In the genomic region with DNA sequence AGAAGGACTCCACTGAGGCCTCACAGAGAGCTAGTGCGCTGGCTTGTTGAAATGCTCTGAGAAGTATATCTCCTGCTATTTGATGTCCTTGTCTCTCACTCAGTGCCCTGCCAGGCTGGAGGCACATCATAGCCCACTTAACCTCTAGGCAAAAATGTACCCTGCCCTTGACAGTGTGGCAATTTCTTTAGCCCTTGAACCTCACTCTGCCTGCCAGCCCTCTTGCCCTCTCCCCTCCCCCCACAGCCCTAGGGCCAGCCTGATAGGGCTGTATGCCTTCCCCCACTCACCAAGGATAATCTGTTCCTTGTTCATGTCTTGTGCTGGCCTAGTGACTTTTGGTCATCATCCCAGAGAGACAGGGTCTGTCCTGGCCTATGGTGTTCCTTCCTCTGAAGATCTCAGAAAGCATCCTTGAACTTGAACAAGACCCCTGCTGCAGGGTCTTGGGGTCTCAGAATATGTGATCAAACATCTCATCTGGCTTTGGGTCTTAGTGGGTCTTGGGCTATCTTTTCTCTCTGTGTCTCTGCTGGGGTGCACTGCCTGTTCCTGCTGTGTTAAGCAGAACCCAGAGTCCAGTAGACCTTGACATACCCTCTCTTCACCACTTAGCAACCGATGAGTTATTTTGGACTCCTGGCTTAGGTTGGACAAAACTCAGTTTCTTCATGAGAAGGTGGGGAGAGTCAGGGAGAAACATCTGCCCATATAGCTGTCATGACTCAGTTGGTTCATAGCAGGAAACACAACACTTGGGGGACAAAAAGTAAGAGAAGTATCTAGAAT, we compare ENCODE assay signal across 8 mouse cellular contexts. TPM values are rescaled to one million over a fixed set of nuclear protein-coding genes. Genes with fewer than 3 reads are reported as not detected.
A peak's percentile ranks its signal among the peaks of the same experiment; 100 is the strongest.
DNase-seq lines count a peak whose midpoint lies in the region; ATAC-seq and TF ChIP-seq lines count a peak whose summit lies in the region.

No protein-coding gene starts in this region.

- H3K9me3 ChIP-seq in forebrain, embryonic 12.5 days = no peaks in the 10 kb centered on the region
- no peaks in the 10 kb centered on the region for H3K9me3 ChIP-seq in neural tube, embryonic 15.5 days (replicated peaks)

- peaks cover 25% of the 10 kb centered on the region; the same call in 1 of the 2 replicates for H3K36me3 ChIP-seq in liver, adult 2 months (ENCODE audit: control insufficient read depth, insufficient read depth, low read length)
- H3K36me3 ChIP-seq in forebrain, embryonic 12.5 days (replicated peaks) = peaks cover 32% of the 10 kb centered on the region
- H3K36me3 ChIP-seq in neural tube, embryonic 15.5 days = peaks cover 32% of the 10 kb centered on the region

- H3K27ac ChIP-seq in liver, adult 2 months (replicated peaks; ENCODE audit: insufficient read depth, low read depth, low read length) = peak overlapping the region; percentile 90
- no peak overlapping the region for H3K27ac ChIP-seq in forebrain, embryonic 12.5 days
- no peak overlapping the region for H3K27ac ChIP-seq in neural tube, embryonic 15.5 days (replicated peaks)

- WGBS in liver, adult 2 months = 19% methylated on average over 2 of the region's 2 CpGs
- 92% methylated on average over 2 of the region's 2 CpGs for WGBS in forebrain, embryonic 12.5 days
- 94% methylated on average over 2 of the region's 2 CpGs for WGBS in neural tube, embryonic 15.5 days

- no peak for TF ChIP-seq CTCF in liver, adult 2 months (IDR thresholded peaks at IDR 0.05; ENCODE audit: low read depth, low read length)

- peak overlapping the region; percentile 77 for H3K9ac ChIP-seq in liver, adult 2 months (ENCODE audit: low read depth, low read length)
- peak overlapping the region; percentile 88 for H3K9ac ChIP-seq in forebrain, embryonic 12.5 days
- peak overlapping the region; percentile 91 for H3K9ac ChIP-seq in neural tube, embryonic 15.5 days (replicated peaks)

- TF ChIP-seq POLR2A in liver, adult 2 months (IDR thresholded peaks at IDR 0.05; ENCODE audit: extremely low read depth, insufficient read depth, low read length) = peak; percentile 30; the same call in 1 of the 2 replicates

- peaks cover 15% of the 10 kb centered on the region; the same call in 1 of the 2 replicates for H3K79me2 ChIP-seq in liver, adult 2 months (ENCODE audit: control insufficient read depth, insufficient read depth, low read length)

- peaks cover 17% of the 10 kb centered on the region for H3K4me1 ChIP-seq in liver, adult 2 months (ENCODE audit: control insufficient read depth, insufficient read depth, low read length)
- H3K4me1 ChIP-seq in forebrain, embryonic 12.5 days = peaks cover 18% of the 10 kb centered on the region
- peaks cover 22% of the 10 kb centered on the region for H3K4me1 ChIP-seq in neural tube, embryonic 15.5 days

- DNase-seq in liver, adult 2 months (ENCODE audit: extremely low read depth, low read depth, low spot score) = peak; percentile 93
- DNase-seq in liver = no peak
- peak; percentile 40 to 78 for DNase-seq in kidney, postnatal 25 days
- no peak for DNase-seq in embryo, embryonic 10.5 days (ENCODE audit: low spot score)
- no peak for DNase-seq in T-cell, adult 2 months (ENCODE audit: low spot score)
- DNase-seq in thymus, postnatal 10 days (ENCODE audit: low spot score in 2 of 2) = no peak

- H3K27me3 ChIP-seq in liver, adult 2 months (ENCODE audit: control insufficient read depth, insufficient read depth, low read length) = no peaks in the 10 kb centered on the region
- H3K27me3 ChIP-seq in forebrain, embryonic 12.5 days = no peaks in the 10 kb centered on the region
- no peaks in the 10 kb centered on the region for H3K27me3 ChIP-seq in neural tube, embryonic 15.5 days (replicated peaks)

- no peak for ATAC-seq in forebrain, embryonic 12.5 days (ENCODE audit: low FRiP score)
- no peak for ATAC-seq in neural tube, embryonic 15.5 days (ENCODE audit: low FRiP score)

- peak overlapping the region; percentile 75 for H3K4me3 ChIP-seq in liver, adult 2 months (ENCODE audit: insufficient read depth, low read depth, low read length)
- peak overlapping the region; percentile 93 for H3K4me3 ChIP-seq in forebrain, embryonic 12.5 days (replicated peaks)
- H3K4me3 ChIP-seq in neural tube, embryonic 15.5 days (replicated peaks) = peak overlapping the region; percentile 94

- H3K4me2 ChIP-seq in forebrain, embryonic 12.5 days = peak overlapping the region; percentile 91
- peak overlapping the region; percentile 91 for H3K4me2 ChIP-seq in neural tube, embryonic 15.5 days

RNA-seq across cellular contexts. Expression of a gene that starts 1.4 kb away (rescaled TPM):
- total RNA-seq in liver, adult 2 months (2014; rRNA removed) = 30.7 and 37.2 TPM in 2 replicates
- 46.5 and 52.2 TPM in 2 replicates for polyA plus RNA-seq in liver, adult 2 months (2012; rRNA removed)
- polyA plus RNA-seq in forebrain, embryonic 12.5 days (2016; fragmentation: Nextera tagmentation; extraction: Ambion mirVana) = 24.4 and 25.2 TPM in 2 replicates
- polyA plus RNA-seq in neural tube, embryonic 15.5 days (2015; fragmentation: Nextera tagmentation; extraction: Ambion mirVana) = 32.7 and 35.8 TPM in 2 replicates

RNA-seq across cellular contexts. Expression of a gene that starts 6.3 kb away (rescaled TPM):
- 23.3 and 23.5 TPM in 2 replicates for total RNA-seq in liver, adult 2 months (2014; rRNA removed)
- polyA plus RNA-seq in liver, adult 2 months (2012; rRNA removed) = 50.0 and 62.0 TPM in 2 replicates
- 99.8 and 110 TPM in 2 replicates for polyA plus RNA-seq in forebrain, embryonic 12.5 days (2016; fragmentation: Nextera tagmentation; extraction: Ambion mirVana)
- 174 and 200 TPM in 2 replicates for polyA plus RNA-seq in neural tube, embryonic 15.5 days (2015; fragmentation: Nextera tagmentation; extraction: Ambion mirVana)

RNA-seq across cellular contexts. Expression of a gene that starts 26.6 kb away (rescaled TPM):
- 8.9 and 11.2 TPM in 2 replicates for total RNA-seq in liver, adult 2 months (2014; rRNA removed)
- 44.8 and 47.3 TPM in 2 replicates for polyA plus RNA-seq in liver, adult 2 months (2012; rRNA removed)
- 51.4 and 52.3 TPM in 2 replicates for polyA plus RNA-seq in forebrain, embryonic 12.5 days (2016; fragmentation: Nextera tagmentation; extraction: Ambion mirVana)
- polyA plus RNA-seq in neural tube, embryonic 15.5 days (2015; fragmentation: Nextera tagmentation; extraction: Ambion mirVana) = 59.0 and 63.2 TPM in 2 replicates

RNA-seq across cellular contexts. Expression of a gene that starts 50.1 kb away (rescaled TPM):
- total RNA-seq in liver, adult 2 months (2014; rRNA removed) = 9.2 and 24.3 TPM in 2 replicates
- polyA plus RNA-seq in liver, adult 2 months (2012; rRNA removed) = 65.2 and 92.6 TPM in 2 replicates
- 22.5 and 23.0 TPM in 2 replicates for polyA plus RNA-seq in forebrain, embryonic 12.5 days (2016; fragmentation: Nextera tagmentation; extraction: Ambion mirVana)
- polyA plus RNA-seq in neural tube, embryonic 15.5 days (2015; fragmentation: Nextera tagmentation; extraction: Ambion mirVana) = 21.3 and 26.8 TPM in 2 replicates

RNA-seq across cellular contexts. Expression of a gene that starts 50.4 kb away (rescaled TPM):
- 18.3 and 25.1 TPM in 2 replicates for total RNA-seq in liver, adult 2 months (2014; rRNA removed)
- 48.9 and 54.3 TPM in 2 replicates for polyA plus RNA-seq in liver, adult 2 months (2012; rRNA removed)
- polyA plus RNA-seq in forebrain, embryonic 12.5 days (2016; fragmentation: Nextera tagmentation; extraction: Ambion mirVana) = 131 and 144 TPM in 2 replicates
- polyA plus RNA-seq in neural tube, embryonic 15.5 days (2015; fragmentation: Nextera tagmentation; extraction: Ambion mirVana) = 138 and 145 TPM in 2 replicates

Comparison
In these comparisons a context has a peak if more than half of its experiments do, and no peak if none do; other contexts are left out.
1. DNase-seq: peak in liver, adult 2 months (single experiment) and kidney, postnatal 25 days (2 of 2); none in liver (single experiment), embryo, embryonic 10.5 days (single experiment), T-cell, adult 2 months (single experiment) and thymus, postnatal 10 days (0 of 2).
2. Peak in every context shown above with its lines, with median percentiles within 50 percentile points of each other: H3K4me3 ChIP-seq and H3K9ac ChIP-seq.